Mouse (Mus musculus): ENCODE measurements around the gene Pi16.
A peak's percentile ranks its signal among the peaks of the same experiment; 100 is the strongest.
"Not testable (repeated sequence)": the region's sequence is repeated elsewhere in the genome, so short reads cannot be mapped to it uniquely, and the experiment has no call there.

Gene Pi16

GRCm38 (mm10) chr17:29317380-29317779 lies at the start of gene Pi16:
Gene Pi16, plus strand, starts transcription at chr17:29317680.
- DNase-seq: not testable (repeated sequence)

- DNase-seq: no peak
Observed at GRCm38 (mm10) chr17:29267931-29268681, 49.4 kb upstream of the Pi16 start.

- peak; percentile 97 for DNase-seq
Observed at GRCm38 (mm10) chr17:29268682-29269348, 48.7 kb upstream of the Pi16 start, which contains the start of gene BC004004. Gene BC004004, plus strand, starts transcription at chr17:29268788.

GRCm38 (mm10) chr17:29269349-29269706 lies 48.2 kb upstream of the Pi16 start:
- DNase-seq: no peak

GRCm38 (mm10) chr17:29270148-29270698 lies 47.3 kb upstream of the Pi16 start:
- no peak for DNase-seq

- no peak for DNase-seq
Observed at GRCm38 (mm10) chr17:29273156-29273555, 44.3 kb upstream of the Pi16 start.

GRCm38 (mm10) chr17:29273889-29274288 lies 43.6 kb upstream of the Pi16 start:
- DNase-seq: no peak

GRCm38 (mm10) chr17:29280422-29280821 lies 37.1 kb upstream of the Pi16 start:
- DNase-seq: no peak

- no peak for DNase-seq
Observed at GRCm38 (mm10) chr17:29281541-29281940, 35.9 kb upstream of the Pi16 start.

- no peak for DNase-seq
Observed at GRCm38 (mm10) chr17:29282216-29282952, 35.1 kb upstream of the Pi16 start.

GRCm38 (mm10) chr17:29291793-29292192 lies 25.7 kb upstream of the Pi16 start:
- DNase-seq: no peak

- no peak for DNase-seq
Observed at GRCm38 (mm10) chr17:29292996-29293395, 24.5 kb upstream of the Pi16 start.

GRCm38 (mm10) chr17:29293807-29294605 lies 23.5 kb upstream of the Pi16 start:
- no peak for DNase-seq

- no peak for DNase-seq
Observed at GRCm38 (mm10) chr17:29295835-29296234, 21.6 kb upstream of the Pi16 start.

- DNase-seq: no peak
Observed at GRCm38 (mm10) chr17:29297321-29297720, 20.2 kb upstream of the Pi16 start.

GRCm38 (mm10) chr17:29297813-29298212 lies 19.7 kb upstream of the Pi16 start:
- no peak for DNase-seq

- DNase-seq: no peak
Observed at GRCm38 (mm10) chr17:29299282-29299681, 18.2 kb upstream of the Pi16 start.

- DNase-seq: no peak
Observed at GRCm38 (mm10) chr17:29300926-29301325, 16.6 kb upstream of the Pi16 start.

- DNase-seq: no peak
Observed at GRCm38 (mm10) chr17:29301421-29301820, 16.1 kb upstream of the Pi16 start.

GRCm38 (mm10) chr17:29302149-29302548 lies 15.3 kb upstream of the Pi16 start:
- DNase-seq: no peak

- no peak for DNase-seq
Observed at GRCm38 (mm10) chr17:29303087-29303486, 14.4 kb upstream of the Pi16 start.

- no peak for DNase-seq
Observed at GRCm38 (mm10) chr17:29303856-29304255, 13.6 kb upstream of the Pi16 start.
